Mouse (Mus musculus) ES-Bruce4 (cell line): Measurements from ENCODE around the gene Mov10. TPM values are rescaled to one million over a fixed set of nuclear protein-coding genes. Genes with fewer than 3 reads are reported as not detected.
A peak's percentile ranks its signal among the peaks of the same experiment; 100 is the strongest.

ENCODE experiments used
- H3K27ac ChIP-seq: 2 replicates; pipeline ENCODE4 v1.5.1; 2012; ENCODE audit warnings: low read length, inconsistent platforms; ENCODE audit not compliant: insufficient read depth
- H3K27me3 ChIP-seq: 2 replicates; pipeline ENCODE4 v1.6.1; 2012; ENCODE audit warnings: mild to moderate bottlenecking, low read length, inconsistent platforms; ENCODE audit not compliant: control insufficient read depth, poor library complexity, insufficient read depth, severe bottlenecking
- H3K36me3 ChIP-seq: 2 replicates; pipeline ENCODE4 v1.6.1; 2012; ENCODE audit warnings: inconsistent platforms, mild to moderate bottlenecking, low read length, moderate library complexity; ENCODE audit not compliant: control insufficient read depth, poor library complexity, insufficient read depth, severe bottlenecking
- H3K4me1 ChIP-seq: one replicate; pipeline ENCODE4 v1.8.1; 2011; ENCODE audit warnings: low read length; ENCODE audit not compliant: control insufficient read depth, insufficient read depth
- H3K4me3 ChIP-seq: 2 replicates; pipeline ENCODE4 v1.5.1; 2011; ENCODE audit warnings: low read depth, mild to moderate bottlenecking, low read length
- H3K9ac ChIP-seq: 2 replicates; pipeline ENCODE4 v1.6.1; 2012; ENCODE audit warnings: low read depth, mild to moderate bottlenecking, inconsistent platforms; ENCODE audit not compliant: poor library complexity, severe bottlenecking
- H3K9me3 ChIP-seq: replicated peaks from 2 replicates; pipeline ENCODE4 v1.6.1; 2012; ENCODE audit warnings: mild to moderate bottlenecking, low read length, inconsistent platforms; ENCODE audit not compliant: control insufficient read depth, poor library complexity, insufficient read depth, severe bottlenecking
- CTCF ChIP-seq: IDR thresholded peaks from one replicate; pipeline ENCODE4 v1.8.1; 2011; ENCODE audit warnings: low read depth, low read length
- EP300 ChIP-seq: IDR thresholded peaks from 2 replicates; pipeline ENCODE4 v1.6.1; 2011; ENCODE audit warnings: low read depth, low read length; ENCODE audit not compliant: insufficient read depth
- POLR2A ChIP-seq: IDR thresholded peaks from one replicate; pipeline ENCODE4 v1.8.1; 2011; ENCODE audit warnings: low read length; ENCODE audit not compliant: insufficient read depth
- polyA plus RNA-seq: library from polyadenylated mRNA; stranded (reverse); fragments of >200 nt; gene quantifications from 2 replicates; pipeline ENCODE4 v1.2.4, GENCODE M21; 2011; ENCODE audit warnings: low read depth; ENCODE audit not compliant: missing spikeins, insufficient read depth, insufficient read length

Gene Mov10
- polyA plus RNA-seq, 1 experiment = 79.9 TPM

DNA sequence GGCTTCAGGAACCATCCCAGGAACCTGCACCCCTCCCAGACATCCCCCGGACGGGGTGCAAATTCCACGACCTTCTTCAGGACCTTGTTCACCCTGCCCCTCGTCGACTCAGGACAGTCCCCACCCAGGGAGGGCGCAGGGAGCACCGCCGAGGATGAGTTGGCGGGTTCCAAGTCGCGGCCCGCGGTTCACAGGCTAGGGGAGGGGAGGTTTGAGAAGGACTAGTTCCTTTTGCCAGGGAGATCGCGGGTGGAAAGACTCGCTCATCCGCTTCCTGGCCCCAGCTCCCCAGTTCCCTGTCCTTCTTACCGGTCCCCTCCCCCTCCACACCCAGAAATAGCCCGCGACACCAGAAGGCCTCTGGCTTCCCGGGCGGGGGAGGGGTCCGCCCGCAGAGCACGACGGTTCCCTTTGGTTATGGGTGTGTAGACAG lies 36.9 kb downstream of the Mov10 start, which contains the start of gene Fam19a3:
TSS of gene Fam19a3 (minus strand) at position 370 of the 433 bp plus-strand sequence.
- Histone ChIP-seq H3K4me3 (peak within 1 kb of the TSS; percentile 75), H3K4me1 (peaks cover 5% of the 10 kb centered on the region), H3K27ac (peak within 1 kb of the TSS; percentile 21), H3K36me3 (no peaks in the 10 kb centered on the region), H3K9me3 (no peaks in the 10 kb centered on the region), H3K27me3 (no peaks in the 10 kb centered on the region), H3K9ac (peak within 1 kb of the TSS; percentile 76)
- TF ChIP-seq EP300 (no peak), CTCF (no peak), POLR2A (no peak)

DNA sequence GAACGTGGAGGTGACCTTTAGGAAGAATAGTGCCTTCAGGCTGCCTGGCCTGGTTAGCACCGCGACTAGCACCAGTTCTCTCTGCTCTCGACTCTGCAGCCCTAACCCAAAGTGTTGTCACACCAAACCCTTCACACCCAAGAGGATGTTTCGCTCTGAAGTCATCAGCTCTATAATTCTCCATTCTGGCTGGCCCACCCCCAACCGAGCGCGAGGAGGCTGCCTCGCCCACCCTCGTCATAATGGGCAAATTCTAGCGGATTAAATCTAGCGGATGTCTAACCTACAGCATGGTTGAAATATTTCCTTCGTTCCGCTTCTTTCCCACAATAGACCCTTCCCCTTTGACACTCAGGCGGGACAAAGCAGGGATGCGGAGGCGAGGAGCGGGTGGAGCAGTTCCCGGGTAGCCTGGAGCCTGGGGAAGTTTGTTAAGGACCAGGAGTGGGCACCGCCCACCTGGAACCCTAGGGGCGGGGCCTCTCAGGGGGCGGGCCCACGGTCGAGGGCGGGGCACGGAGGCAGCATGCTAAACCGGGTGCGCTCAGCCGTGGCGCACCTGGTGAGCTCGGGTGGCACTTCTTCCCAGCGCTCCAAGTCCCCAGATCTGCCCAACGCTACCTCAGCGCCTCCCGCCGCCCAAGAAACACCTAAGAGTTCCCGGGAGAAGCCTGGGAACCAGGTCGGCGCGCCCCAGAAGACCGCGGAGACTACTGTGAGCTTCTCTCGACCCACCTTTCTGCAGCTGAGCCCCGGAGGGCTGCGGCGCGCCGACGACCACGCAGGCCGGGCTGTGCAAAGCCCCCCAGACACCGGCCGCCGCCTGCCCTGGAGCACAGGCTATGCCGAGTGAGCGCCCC lies 37.6 kb downstream of the Mov10 start, which contains the start of gene Ppm1j:
TSS of gene Ppm1j (plus strand) at position 496 of the 860 bp plus-strand sequence.
- Histone ChIP-seq H3K27ac (no peak within 1 kb of the TSS), H3K4me1 (peaks cover 5% of the 10 kb centered on the region), H3K36me3 (no peaks in the 10 kb centered on the region), H3K9me3 (no peaks in the 10 kb centered on the region), H3K9ac (peak within 1 kb of the TSS; percentile 76), H3K4me3 (peak within 1 kb of the TSS; percentile 75), H3K27me3 (no peaks in the 10 kb centered on the region)
- 0 out of 2 replicates have a peak, but pooled peaks have one; percentile 18 for TF ChIP-seq EP300
- TF ChIP-seq CTCF = no peak
- TF ChIP-seq POLR2A = no peak

DNA sequence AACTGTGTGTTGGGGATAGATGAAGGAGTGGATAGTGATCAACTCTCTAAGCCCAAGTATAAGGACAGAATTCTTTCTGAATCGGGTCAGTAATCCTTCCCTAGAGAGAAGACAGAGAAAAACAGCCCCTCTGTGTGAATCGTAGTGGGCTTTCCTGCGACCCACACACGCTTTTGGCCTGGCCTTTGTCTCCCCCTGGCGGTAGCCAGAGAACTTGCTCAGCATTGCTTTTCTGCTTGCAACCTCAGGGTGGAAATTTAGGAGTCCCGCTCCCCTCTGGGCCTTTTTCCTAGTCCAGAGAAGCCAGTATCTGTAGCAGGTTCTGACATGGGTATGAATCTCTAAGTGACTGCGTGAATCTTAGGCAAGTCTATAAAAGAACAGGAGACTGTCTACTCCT lies 38.4 kb downstream of the Mov10 start:
- no peaks in the 10 kb centered on the region for H3K9me3 ChIP-seq
- no peaks in the 10 kb centered on the region for H3K36me3 ChIP-seq
- H3K27me3 ChIP-seq = no peaks in the 10 kb centered on the region
- TF ChIP-seq CTCF (peak; percentile 85), POLR2A (no peak)
- no peak overlapping the region for H3K27ac ChIP-seq
- peaks cover 5% of the 10 kb centered on the region for H3K4me1 ChIP-seq
- H3K9ac ChIP-seq = no peak overlapping the region
- no peak overlapping the region for H3K4me3 ChIP-seq

DNA sequence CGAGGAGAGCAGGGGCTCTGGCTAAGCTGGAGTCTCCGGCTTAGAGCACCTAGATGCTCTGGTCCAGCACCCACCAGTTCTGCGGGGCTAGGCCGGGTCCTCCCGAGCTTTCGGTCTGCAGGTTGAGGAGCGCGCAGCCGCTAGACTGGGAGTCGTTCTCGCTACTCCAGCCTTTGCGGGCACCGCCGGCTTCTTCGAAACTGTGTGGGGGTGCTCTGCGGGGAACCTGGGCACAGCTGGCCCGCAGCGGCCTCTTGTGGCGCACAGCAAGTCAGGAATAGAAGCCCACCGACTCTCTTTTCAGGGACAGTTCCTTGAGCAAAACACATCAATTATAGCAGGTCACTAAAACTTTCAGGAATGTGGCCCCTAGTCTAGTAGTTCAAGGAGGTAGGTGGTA lies 41.0 kb downstream of the Mov10 start:
- H3K9me3 ChIP-seq = no peaks in the 10 kb centered on the region
- H3K4me3 ChIP-seq = peak overlapping the region; percentile 56
- TF ChIP-seq POLR2A (no peak), CTCF (peak; percentile 52), EP300 (no peak)
- H3K4me1 ChIP-seq = no peaks in the 10 kb centered on the region
- H3K9ac ChIP-seq = peak overlapping the region; percentile 55
- H3K36me3 ChIP-seq = no peaks in the 10 kb centered on the region
- no peak overlapping the region for H3K27ac ChIP-seq
- H3K27me3 ChIP-seq = no peaks in the 10 kb centered on the region

DNA sequence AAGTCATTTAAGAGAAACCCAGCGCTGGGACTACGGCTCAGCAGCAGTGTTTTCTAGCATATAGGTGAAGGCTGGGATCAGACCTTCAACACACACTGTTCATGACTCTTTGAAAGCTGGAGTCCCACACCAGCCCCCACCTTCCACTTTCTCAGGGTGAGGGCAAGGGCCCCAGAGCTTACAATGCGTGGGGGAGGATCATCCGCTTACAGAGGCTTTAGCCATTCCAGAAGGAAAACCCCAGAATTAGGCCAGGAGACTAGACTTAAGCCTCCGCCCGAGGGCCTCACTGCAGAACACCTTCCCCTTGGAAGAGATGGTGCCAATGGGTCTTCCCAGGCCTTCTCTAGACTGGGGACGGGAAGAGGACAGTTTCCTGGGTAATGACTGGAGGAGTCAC lies 45.1 kb downstream of the Mov10 start:
- TF ChIP-seq POLR2A (no peak), CTCF (no peak), EP300 (no peak)
- no peaks in the 10 kb centered on the region for H3K36me3 ChIP-seq
- no peaks in the 10 kb centered on the region for H3K9me3 ChIP-seq
- H3K27ac ChIP-seq = no peak overlapping the region
- no peaks in the 10 kb centered on the region for H3K4me1 ChIP-seq
- no peaks in the 10 kb centered on the region for H3K27me3 ChIP-seq
- H3K9ac ChIP-seq = no peak overlapping the region
- no peak overlapping the region for H3K4me3 ChIP-seq

DNA sequence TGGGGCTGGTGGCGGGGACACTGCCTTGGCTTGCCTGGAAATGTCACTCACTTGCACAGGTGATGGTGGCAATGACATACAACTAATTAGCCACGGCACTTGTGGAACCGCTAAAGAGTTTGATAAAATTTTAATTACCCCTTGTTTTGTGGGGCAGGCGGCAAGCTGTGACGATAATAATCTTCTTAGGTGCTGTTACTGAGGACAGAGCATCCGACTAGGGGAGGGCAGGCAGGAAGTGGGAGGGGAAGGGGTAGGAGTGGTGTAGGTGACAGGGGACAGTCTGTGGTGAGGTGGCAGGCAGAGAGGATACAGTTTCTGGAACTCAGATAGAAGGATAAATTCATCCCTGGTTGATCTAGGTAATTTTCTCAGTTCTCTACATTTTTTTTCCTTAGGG lies 46.9 kb downstream of the Mov10 start:
- H3K27me3 ChIP-seq = no peaks in the 10 kb centered on the region
- H3K4me3 ChIP-seq = no peak overlapping the region
- H3K9me3 ChIP-seq = no peaks in the 10 kb centered on the region
- no peaks in the 10 kb centered on the region for H3K36me3 ChIP-seq
- no peak overlapping the region for H3K9ac ChIP-seq
- H3K4me1 ChIP-seq = no peaks in the 10 kb centered on the region
- no peak overlapping the region for H3K27ac ChIP-seq
- TF ChIP-seq EP300 = no peak
- no peak for TF ChIP-seq CTCF
- no peak for TF ChIP-seq POLR2A
